Mouse (Mus musculus) stomach, postnatal 0 days (tissue): ENCODE data around the gene Mtfmt.

Experiments used
- CTCF ChIP-seq: IDR thresholded peaks from 2 replicates; pipeline ENCODE4 v1.5.1; 2016; ENCODE audit warnings: antibody characterized with exemption, low read depth, mild to moderate bottlenecking, moderate library complexity
- EP300 ChIP-seq: optimal IDR thresholded peaks from 2 replicates; pipeline ENCODE3; 2016; ENCODE audit warnings: antibody characterized with exemption

DNA sequence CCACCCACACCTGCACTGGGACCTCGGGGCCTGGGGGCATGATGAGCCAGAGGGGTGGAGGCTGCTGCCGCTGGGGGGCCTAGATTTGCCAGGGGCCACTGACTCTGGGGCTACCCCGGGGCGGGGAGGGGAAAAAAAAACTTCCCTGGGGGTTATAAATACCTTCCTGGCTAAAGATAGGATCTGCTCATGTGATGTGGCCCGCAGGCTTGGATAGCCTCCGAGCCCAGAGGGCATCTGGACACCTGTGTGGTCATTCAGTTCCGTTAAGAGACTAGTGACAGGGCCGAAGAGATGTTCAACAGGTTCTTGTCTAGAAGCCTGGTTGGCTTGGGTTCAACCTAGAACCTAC is 44.0 kb upstream of the Mtfmt start, which contains the start of gene Kbtbd13:
- no peak for TF ChIP-seq CTCF
- TF ChIP-seq EP300 = no peak
